9 mouse cellular contexts compared by ENCODE assay signal in genomic region chr12:35831268-35831667, GRCm38 (mm10).
A peak's percentile ranks its signal among the peaks of the same experiment; 100 is the strongest.
DNase-seq lines count a peak whose midpoint lies in the region; ATAC-seq and TF ChIP-seq lines count a peak whose summit lies in the region.
"Had no signal": no experiment of that assay in that cellular context is flagged by ENCODE, and none has a peak within 500 bp of the region (broad histone marks: within the 10 kb centered on the region; RNA-seq: fewer than 3 reads in every experiment).

No protein-coding gene starts in this region.

- TF ChIP-seq CTCF in lung, adult 2 months (IDR thresholded peaks at IDR 0.05; ENCODE audit: insufficient read depth, low read length), result 0 out of 2 replicates have a peak, but pooled peaks have one; percentile 22

- H3K9me3 ChIP-seq in heart, embryonic 12.5 days (replicated peaks), result no peaks in the 10 kb centered on the region
- H3K9me3 ChIP-seq in hindbrain, embryonic 16.5 days (ENCODE audit: control insufficient read depth, low read length), result no peaks in the 10 kb centered on the region
- H3K9me3 ChIP-seq: liver, embryonic 15.5 days had no signal

- no peak overlapping the region for H3K4me2 ChIP-seq in heart, embryonic 12.5 days
- no peak overlapping the region for H3K4me2 ChIP-seq in hindbrain, embryonic 16.5 days (ENCODE audit: low read length)
- H3K4me2 ChIP-seq: liver, embryonic 15.5 days had no signal

- no peak overlapping the region for H3K4me3 ChIP-seq in heart, embryonic 12.5 days
- no peak overlapping the region for H3K4me3 ChIP-seq in hindbrain, embryonic 16.5 days (ENCODE audit: low read length)
- no peak overlapping the region for H3K4me3 ChIP-seq in lung, adult 2 months (replicated peaks; ENCODE audit: extremely low read depth, low read depth, low read length)
- H3K4me3 ChIP-seq: liver, embryonic 15.5 days had no signal

- WGBS in heart, embryonic 12.5 days, result 14% methylated on average over 5 of the region's 5 CpGs
- 17% methylated on average over 5 of the region's 5 CpGs for WGBS in hindbrain, embryonic 16.5 days
- WGBS in lung, adult 2 months, result 2% methylated on average over 5 of the region's 5 CpGs

- H3K27ac ChIP-seq in heart, embryonic 12.5 days (ENCODE audit: poor library complexity, severe bottlenecking), result no peak overlapping the region
- no peak overlapping the region for H3K27ac ChIP-seq in hindbrain, embryonic 16.5 days (ENCODE audit: low read depth, low read length)
- H3K27ac ChIP-seq: liver, embryonic 15.5 days had no signal

- ATAC-seq in heart, embryonic 12.5 days (ENCODE audit: insufficient number of reproducible peaks, low FRiP score), result no peak
- peak; percentile 82 for ATAC-seq in CD4-positive, CD25-positive, alpha-beta regulatory T cell, adult 4 months
- ATAC-seq in hindbrain, embryonic 16.5 days, result peak; percentile 71

- H3K4me1 ChIP-seq in heart, embryonic 12.5 days (replicated peaks), result peaks cover 3% of the 10 kb centered on the region; the same call in 1 of the 2 replicates
- peaks cover 2% of the 10 kb centered on the region for H3K4me1 ChIP-seq in hindbrain, embryonic 16.5 days (ENCODE audit: control insufficient read depth, insufficient read depth, low read depth, low read length)
- peaks cover 2% of the 10 kb centered on the region; the same call in 1 of the 2 replicates for H3K4me1 ChIP-seq in lung, adult 2 months (ENCODE audit: control insufficient read depth, insufficient read depth, low read length)
- H3K4me1 ChIP-seq: liver, embryonic 15.5 days had no signal

- intact Hi-C loops in heart, postnatal 10 days (cut with DNase I), result loop anchor here (1.0 to 5.0 kb wide), 3 partner anchors 299 to 609 kb away; no protein-coding TSS in a partner anchor
- intact Hi-C loops in gastrocnemius, postnatal 36 days (cut with DNase I), result loop anchor here (5.0 kb wide), 1 partner anchor 524 kb away; no protein-coding TSS in a partner anchor

- no peak for TF ChIP-seq POLR2A in lung, adult 2 months (IDR thresholded peaks at IDR 0.05; ENCODE audit: borderline replicate concordance, extremely low read depth, low read depth, low read length)

- H3K9ac ChIP-seq in heart, embryonic 12.5 days, result no peak overlapping the region
- H3K9ac ChIP-seq in hindbrain, embryonic 16.5 days (ENCODE audit: low read depth, low read length), result no peak overlapping the region
- H3K9ac ChIP-seq: liver, embryonic 15.5 days had no signal

- no peaks in the 10 kb centered on the region for H3K36me3 ChIP-seq in heart, embryonic 12.5 days
- H3K36me3 ChIP-seq in hindbrain, embryonic 16.5 days (ENCODE audit: control insufficient read depth, insufficient read depth, low read length), result no peaks in the 10 kb centered on the region
- H3K36me3 ChIP-seq: liver, embryonic 15.5 days had no signal

- no peaks in the 10 kb centered on the region for H3K27me3 ChIP-seq in heart, embryonic 12.5 days (replicated peaks)
- no peaks in the 10 kb centered on the region for H3K27me3 ChIP-seq in hindbrain, embryonic 16.5 days (replicated peaks; ENCODE audit: control insufficient read depth, insufficient read depth, low read length)
- H3K27me3 ChIP-seq: liver, embryonic 15.5 days had no signal

- DNase-seq in heart, postnatal 10 days, result peak; percentile 63 to 70
- DNase-seq in brain, embryonic 18.5 days (ENCODE audit: low read depth, low spot score), result peak; percentile 55
- no peak for DNase-seq in lung, adult 2 months
- DNase-seq in retina, embryonic 14.5 days (ENCODE audit: low spot score), result peak; percentile 81
- no peak for DNase-seq in gastrocnemius, postnatal 36 days

Comparison
In these comparisons a context has a peak if more than half of its experiments do, and no peak if none do; other contexts are left out.
1. DNase-seq: peak in heart, postnatal 10 days (2 of 2), brain, embryonic 18.5 days (single experiment) and retina, embryonic 14.5 days (single experiment); none in lung, adult 2 months (single experiment) and gastrocnemius, postnatal 36 days (0 of 2).